Comparison of ENCODE assay signal across 30 mouse cellular contexts in genomic region chr11:56741857-56742256, GRCm38 (mm10).
DNase-seq lines count a peak whose midpoint lies in the region; ATAC-seq and TF ChIP-seq lines count a peak whose summit lies in the region.
"Had no signal": no experiment of that assay in that cellular context is flagged by ENCODE, and none has a peak within 500 bp of the region (broad histone marks: within the 10 kb centered on the region; RNA-seq: fewer than 3 reads in every experiment).

No protein-coding gene starts in this region.

- no peaks in the 10 kb centered on the region for H3K9me3 ChIP-seq in embryonic facial prominence, embryonic 14.5 days (ENCODE audit: control insufficient read depth, low read length)
- no peaks in the 10 kb centered on the region for H3K9me3 ChIP-seq in embryonic facial prominence, embryonic 10.5 days
- H3K9me3 ChIP-seq in midbrain, postnatal 0 days (ENCODE audit: low read length) = no peaks in the 10 kb centered on the region
- H3K9me3 ChIP-seq in midbrain, embryonic 10.5 days (replicated peaks) = no peaks in the 10 kb centered on the region
- H3K9me3 ChIP-seq in forebrain, embryonic 16.5 days (ENCODE audit: control insufficient read depth, low read length) = no peaks in the 10 kb centered on the region
- no peaks in the 10 kb centered on the region for H3K9me3 ChIP-seq in hindbrain, embryonic 10.5 days
- H3K9me3 ChIP-seq: embryonic facial prominence, embryonic 15.5 days; heart, embryonic 10.5 days; heart, embryonic 15.5 days; hindbrain, embryonic 12.5 days; intestine, embryonic 15.5 days; limb, embryonic 13.5 days; midbrain, embryonic 13.5 days had no signal

- 0 out of 2 replicates have a peak, but pooled peaks have one; percentile 55 for ATAC-seq in embryonic facial prominence, embryonic 14.5 days (ENCODE audit: low read depth)
- no peak for ATAC-seq in midbrain, postnatal 0 days (ENCODE audit: low FRiP score)
- ATAC-seq in forebrain, embryonic 16.5 days = peak; percentile 70; the same call in 1 of the 2 replicates
- ATAC-seq: activated CD4-positive, CD25-positive, alpha-beta regulatory T cell, adult 4 months; hindbrain, postnatal 0 days; intestine, embryonic 15.5 days; midbrain, embryonic 13.5 days had no signal

- no peak overlapping the region for H3K9ac ChIP-seq in embryonic facial prominence, embryonic 14.5 days (ENCODE audit: low read depth, low read length)
- H3K9ac ChIP-seq in midbrain, postnatal 0 days (replicated peaks; ENCODE audit: low read length, poor library complexity, severe bottlenecking) = no peak overlapping the region
- no peak overlapping the region for H3K9ac ChIP-seq in forebrain, embryonic 16.5 days (replicated peaks; ENCODE audit: low read depth, low read length)
- H3K9ac ChIP-seq: embryonic facial prominence, embryonic 15.5 days; heart, embryonic 15.5 days; hindbrain, embryonic 12.5 days; intestine, embryonic 15.5 days; limb, embryonic 13.5 days; midbrain, embryonic 13.5 days had no signal

- H3K27me3 ChIP-seq in embryonic facial prominence, embryonic 14.5 days (replicated peaks; ENCODE audit: control insufficient read depth, insufficient read depth, low read length) = no peaks in the 10 kb centered on the region
- no peaks in the 10 kb centered on the region for H3K27me3 ChIP-seq in embryonic facial prominence, embryonic 10.5 days (replicated peaks; ENCODE audit: low read depth, poor library complexity, severe bottlenecking)
- no peaks in the 10 kb centered on the region for H3K27me3 ChIP-seq in midbrain, postnatal 0 days (ENCODE audit: insufficient read depth, low read length)
- no peaks in the 10 kb centered on the region for H3K27me3 ChIP-seq in midbrain, embryonic 10.5 days (ENCODE audit: low read depth, poor library complexity, severe bottlenecking)
- H3K27me3 ChIP-seq in forebrain, embryonic 16.5 days (replicated peaks; ENCODE audit: control insufficient read depth, insufficient read depth, low read length) = no peaks in the 10 kb centered on the region
- H3K27me3 ChIP-seq in hindbrain, embryonic 10.5 days (ENCODE audit: insufficient read depth, poor library complexity, severe bottlenecking) = no peaks in the 10 kb centered on the region
- H3K27me3 ChIP-seq: CH12.LX; embryonic facial prominence, embryonic 15.5 days; heart, embryonic 15.5 days; hindbrain, embryonic 12.5 days; intestine, embryonic 15.5 days; limb, embryonic 13.5 days; midbrain, embryonic 13.5 days had no signal

- no peak for DNase-seq in embryonic facial prominence, embryonic 14.5 days (ENCODE audit: low spot score)
- no peak for DNase-seq in embryonic facial prominence, embryonic 10.5 days (ENCODE audit: low spot score)
- peak; percentile 18 for DNase-seq in midbrain, postnatal 0 days (ENCODE audit: low spot score)
- no peak for DNase-seq in midbrain, embryonic 10.5 days (ENCODE audit: low spot score)
- no peak for DNase-seq in kidney, adult 11 months
- no peak for DNase-seq in hindbrain, embryonic 10.5 days (ENCODE audit: low spot score)
- DNase-seq: adrenal gland, adult 2 months; cerebellum, adult 11-12 months; cerebellum, adult 9-11 months; gastrocnemius, postnatal 10 days; kidney, adult 8-10 months; kidney, postnatal 4 days; lung, postnatal 36 days; right cerebral cortex, adult 18-20 months; spleen, adult 18-20 months; thymus, postnatal 14 days had no signal

- H3K4me3 ChIP-seq in embryonic facial prominence, embryonic 14.5 days (ENCODE audit: low read depth, low read length) = no peak overlapping the region
- H3K4me3 ChIP-seq in embryonic facial prominence, embryonic 10.5 days = no peak overlapping the region
- no peak overlapping the region for H3K4me3 ChIP-seq in midbrain, postnatal 0 days (ENCODE audit: low read depth, low read length)
- H3K4me3 ChIP-seq in midbrain, embryonic 10.5 days = no peak overlapping the region
- H3K4me3 ChIP-seq in forebrain, embryonic 16.5 days (replicated peaks; ENCODE audit: low read length) = no peak overlapping the region
- H3K4me3 ChIP-seq in hindbrain, embryonic 10.5 days = no peak overlapping the region
- H3K4me3 ChIP-seq: embryonic facial prominence, embryonic 15.5 days; heart, embryonic 10.5 days; heart, embryonic 15.5 days; hindbrain, embryonic 12.5 days; intestine, embryonic 15.5 days; limb, embryonic 13.5 days; midbrain, embryonic 13.5 days; myocyte had no signal

- 59% methylated on average over 2 of the region's 2 CpGs for WGBS in embryonic facial prominence, embryonic 14.5 days
- WGBS in embryonic facial prominence, embryonic 10.5 days = 52% methylated on average over 2 of the region's 2 CpGs
- 25% methylated on average over 2 of the region's 2 CpGs for WGBS in midbrain, postnatal 0 days
- 55% methylated on average over 2 of the region's 2 CpGs for WGBS in midbrain, embryonic 10.5 days
- 13% methylated on average over 2 of the region's 2 CpGs for WGBS in forebrain, embryonic 16.5 days
- 66% methylated on average over 2 of the region's 2 CpGs for WGBS in hindbrain, embryonic 10.5 days

- no peak overlapping the region for H3K27ac ChIP-seq in embryonic facial prominence, embryonic 14.5 days (replicated peaks; ENCODE audit: low read depth, low read length)
- no peak overlapping the region for H3K27ac ChIP-seq in embryonic facial prominence, embryonic 10.5 days (replicated peaks)
- H3K27ac ChIP-seq in midbrain, postnatal 0 days (ENCODE audit: low read depth, low read length) = no peak overlapping the region
- H3K27ac ChIP-seq in midbrain, embryonic 10.5 days (replicated peaks) = no peak overlapping the region
- H3K27ac ChIP-seq in forebrain, embryonic 16.5 days (ENCODE audit: low read length) = peak overlapping the region; percentile 20; the same call in 1 of the 2 replicates
- no peak overlapping the region for H3K27ac ChIP-seq in hindbrain, embryonic 10.5 days
- H3K27ac ChIP-seq: embryonic facial prominence, embryonic 15.5 days; heart, embryonic 10.5 days; heart, embryonic 15.5 days; hindbrain, embryonic 12.5 days; hindbrain, postnatal 0 days; intestine, embryonic 15.5 days; kidney, postnatal 0 days; limb, embryonic 13.5 days; midbrain, embryonic 13.5 days had no signal

- no peaks in the 10 kb centered on the region for H3K4me1 ChIP-seq in embryonic facial prominence, embryonic 14.5 days (ENCODE audit: control insufficient read depth, insufficient read depth, low read length)
- no peaks in the 10 kb centered on the region for H3K4me1 ChIP-seq in embryonic facial prominence, embryonic 10.5 days
- H3K4me1 ChIP-seq in midbrain, postnatal 0 days (ENCODE audit: insufficient read depth, low read length) = 0 out of 2 replicates have a peak, but pooled peaks cover 4% of the 10 kb centered on the region
- H3K4me1 ChIP-seq in midbrain, embryonic 10.5 days = peaks cover 15% of the 10 kb centered on the region
- peaks cover 4% of the 10 kb centered on the region; the same call in 1 of the 2 replicates for H3K4me1 ChIP-seq in forebrain, embryonic 16.5 days (replicated peaks; ENCODE audit: control insufficient read depth, insufficient read depth, low read length)
- peaks cover 11% of the 10 kb centered on the region; the same call in 1 of the 2 replicates for H3K4me1 ChIP-seq in hindbrain, embryonic 10.5 days (replicated peaks)
- H3K4me1 ChIP-seq: embryonic facial prominence, embryonic 15.5 days; heart, embryonic 10.5 days; heart, embryonic 15.5 days; hindbrain, embryonic 12.5 days; intestine, embryonic 15.5 days; limb, embryonic 13.5 days had no signal

- no peak for TF ChIP-seq CTCF in midbrain, postnatal 0 days (IDR thresholded peaks at IDR 0.05)

- H3K4me2 ChIP-seq in embryonic facial prominence, embryonic 14.5 days (ENCODE audit: low read depth, low read length) = no peak overlapping the region
- H3K4me2 ChIP-seq in midbrain, postnatal 0 days (ENCODE audit: low read depth, low read length, poor library complexity, severe bottlenecking) = no peak overlapping the region
- H3K4me2 ChIP-seq in forebrain, embryonic 16.5 days (ENCODE audit: low read length) = no peak overlapping the region
- H3K4me2 ChIP-seq: embryonic facial prominence, embryonic 15.5 days; heart, embryonic 15.5 days; hindbrain, embryonic 12.5 days; intestine, embryonic 15.5 days; limb, embryonic 13.5 days; liver, embryonic 11.5 days; midbrain, embryonic 13.5 days had no signal

- no peaks in the 10 kb centered on the region for H3K36me3 ChIP-seq in embryonic facial prominence, embryonic 14.5 days (ENCODE audit: control insufficient read depth, insufficient read depth, low read length)
- no peaks in the 10 kb centered on the region for H3K36me3 ChIP-seq in embryonic facial prominence, embryonic 10.5 days (replicated peaks)
- H3K36me3 ChIP-seq in midbrain, postnatal 0 days (ENCODE audit: insufficient read depth, low read length) = no peaks in the 10 kb centered on the region
- no peaks in the 10 kb centered on the region for H3K36me3 ChIP-seq in midbrain, embryonic 10.5 days
- H3K36me3 ChIP-seq in forebrain, embryonic 16.5 days (ENCODE audit: control insufficient read depth, insufficient read depth) = no peaks in the 10 kb centered on the region
- no peaks in the 10 kb centered on the region for H3K36me3 ChIP-seq in hindbrain, embryonic 10.5 days
- H3K36me3 ChIP-seq: embryonic facial prominence, embryonic 15.5 days; heart, embryonic 10.5 days; heart, embryonic 15.5 days; hindbrain, embryonic 12.5 days; intestine, embryonic 15.5 days; limb, embryonic 13.5 days; midbrain, embryonic 13.5 days had no signal
